11 mouse cellular contexts compared by ENCODE assay signal in the genomic region with DNA sequence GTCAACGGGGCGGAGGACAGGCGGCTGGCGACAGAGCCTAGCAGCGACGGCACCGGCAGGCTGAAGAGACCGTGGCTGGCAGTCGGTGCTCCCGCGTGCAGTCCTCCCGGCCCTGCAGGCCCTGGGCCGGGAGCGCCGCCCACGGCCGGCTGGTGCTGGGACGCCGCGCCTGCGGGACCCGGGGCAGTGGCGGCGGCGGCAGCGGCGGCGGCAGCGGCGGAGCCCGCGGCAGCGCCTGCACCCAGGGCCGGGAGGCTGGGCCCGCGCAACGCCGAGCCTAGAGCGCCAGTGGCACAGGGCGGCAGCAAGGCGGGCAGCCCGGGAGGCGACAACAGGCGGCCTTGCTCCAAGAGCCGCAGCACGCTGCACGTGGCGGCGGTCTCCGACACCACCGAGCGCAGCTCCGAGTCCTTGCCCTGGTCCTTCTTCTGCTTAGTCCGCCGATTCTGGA. TPM values are rescaled to one million over a fixed set of nuclear protein-coding genes. Genes with fewer than 3 reads are reported as not detected.
DNase-seq lines count a peak whose midpoint lies in the region; ATAC-seq lines count a peak whose summit lies in the region.
"Had no signal": no experiment of that assay in that cellular context is flagged by ENCODE, and none has a peak within 500 bp of the region (broad histone marks: within the 10 kb centered on the region; RNA-seq: fewer than 3 reads in every experiment).

No protein-coding gene starts in this region.

- H3K4me2 ChIP-seq in forebrain, embryonic 11.5 days (ENCODE audit: low read depth, low read length, severe bottlenecking), result peak overlapping the region; percentile 63
- H3K4me2 ChIP-seq in midbrain, embryonic 15.5 days, result peak overlapping the region; percentile 56

- peak overlapping the region; percentile 2; the same call in 1 of the 2 replicates for H3K27ac ChIP-seq in forebrain, embryonic 11.5 days (ENCODE audit: low read depth, low read length)
- no peak overlapping the region for H3K27ac ChIP-seq in midbrain, embryonic 15.5 days

- ATAC-seq in forebrain, embryonic 11.5 days (replicated peaks; ENCODE audit: low FRiP score), result peak; percentile 22; the same call in 1 of the 2 replicates
- peak; percentile 48; the same call in 1 of the 2 replicates for ATAC-seq in midbrain, embryonic 15.5 days (replicated peaks)

- intact Hi-C loops in gastrocnemius, postnatal 36 days (cut with DNase I), result no loop called here

- peaks cover 83% of the 10 kb centered on the region for H3K27me3 ChIP-seq in forebrain, embryonic 11.5 days (ENCODE audit: control insufficient read depth, insufficient read depth, low read length)
- H3K27me3 ChIP-seq in midbrain, embryonic 15.5 days (replicated peaks), result peaks cover 88% of the 10 kb centered on the region

- peak overlapping the region; percentile 91 for H3K9ac ChIP-seq in forebrain, embryonic 11.5 days (ENCODE audit: low read length)
- no peak overlapping the region for H3K9ac ChIP-seq in midbrain, embryonic 15.5 days

- no peaks in the 10 kb centered on the region for H3K36me3 ChIP-seq in forebrain, embryonic 11.5 days (ENCODE audit: control insufficient read depth, insufficient read depth, low read length)
- no peaks in the 10 kb centered on the region for H3K36me3 ChIP-seq in midbrain, embryonic 15.5 days (replicated peaks)
- H3K36me3 ChIP-seq: G1E had no signal

- H3K4me1 ChIP-seq in forebrain, embryonic 11.5 days (replicated peaks; ENCODE audit: control insufficient read depth, insufficient read depth, low read length), result peaks cover 16% of the 10 kb centered on the region
- H3K4me1 ChIP-seq in midbrain, embryonic 15.5 days, result peaks cover 24% of the 10 kb centered on the region

- H3K4me3 ChIP-seq in forebrain, embryonic 11.5 days (ENCODE audit: low read depth, low read length), result peak overlapping the region; percentile 52
- H3K4me3 ChIP-seq in midbrain, embryonic 15.5 days, result peak overlapping the region; percentile 33

- under 1% methylated on average over 55 of the region's 55 CpGs for WGBS in forebrain, embryonic 11.5 days
- under 1% methylated on average over 48 of the region's 55 CpGs for WGBS in midbrain, embryonic 15.5 days

- no peaks in the 10 kb centered on the region for H3K9me3 ChIP-seq in forebrain, embryonic 11.5 days (ENCODE audit: control insufficient read depth, low read length)
- no peaks in the 10 kb centered on the region for H3K9me3 ChIP-seq in midbrain, embryonic 15.5 days

- peak; percentile 18 to 28 for DNase-seq in gastrocnemius, postnatal 4 days (ENCODE audit: low spot score in 2 of 2)
- DNase-seq in gastrocnemius, postnatal 36 days, result no peak
- DNase-seq in Muller cell, postnatal 12 days (ENCODE audit: inconsistent ontology term), result peak; percentile 58
- DNase-seq in forebrain, embryonic 11.5 days (ENCODE audit: low spot score), result peak; percentile 80
- peak; percentile 28 to 51 for DNase-seq in kidney, postnatal 4 days
- no peak for DNase-seq in natural killer cell, adult 2 months (ENCODE audit: low spot score in 2 of 2)
- DNase-seq in right cerebral cortex, adult 2 months (ENCODE audit: low spot score in 2 of 2), result no peak

RNA-seq across cellular contexts. Expression of a gene that starts 3.5 kb away (rescaled TPM):
- not detected for total RNA-seq in gastrocnemius, postnatal 4 days (2021)
- total RNA-seq in gastrocnemius, postnatal 36 days (2021), result not detected
- polyA plus RNA-seq in forebrain, embryonic 11.5 days (2014; fragmentation: Nextera tagmentation; extraction: Ambion mirVana), result 5.8 and 6.0 TPM in 2 replicates
- polyA plus RNA-seq in midbrain, embryonic 15.5 days (2015; fragmentation: Nextera tagmentation; extraction: Ambion mirVana), result 0.92 and 1.0 TPM in 2 replicates
- total RNA-seq: G1E had no signal
- polyA plus RNA-seq: G1E; gonadal fat pad, adult 2 months; spleen, adult 2 months had no signal

RNA-seq across cellular contexts. Expression of a gene that starts 52.7 kb away (rescaled TPM):
- total RNA-seq in gastrocnemius, postnatal 4 days (2021), result not detected
- not detected for total RNA-seq in gastrocnemius, postnatal 36 days (2021)
- not detected in 2 replicates for polyA plus RNA-seq in forebrain, embryonic 11.5 days (2014; fragmentation: Nextera tagmentation; extraction: Ambion mirVana)
- polyA plus RNA-seq in midbrain, embryonic 15.5 days (2015; fragmentation: Nextera tagmentation; extraction: Ambion mirVana), result not detected in 2 replicates
- polyA plus RNA-seq: G1E; gonadal fat pad, adult 2 months; spleen, adult 2 months had no signal

Comparison
In these comparisons a context has a peak if more than half of its experiments do, and no peak if none do; other contexts are left out.
1. DNase-seq: peak in gastrocnemius, postnatal 4 days (2 of 2), Muller cell, postnatal 12 days (single experiment), forebrain, embryonic 11.5 days (single experiment) and kidney, postnatal 4 days (2 of 2); none in gastrocnemius, postnatal 36 days (0 of 2), natural killer cell, adult 2 months (0 of 2) and right cerebral cortex, adult 2 months (0 of 2).